Mouse (Mus musculus) frontal cortex, adult (tissue): ENCODE results near the gene Tpk1.
A peak's percentile ranks its signal among the peaks of the same experiment; 100 is the strongest.

Experiments used
- ATAC-seq: cut with Nextera tagmentation; 2 replicates; pipeline ENCODE4 v1.9.2; 2017; ENCODE audit warnings: mild to moderate bottlenecking, moderate library complexity, mixed read lengths; ENCODE audit not compliant: low TSS enrichment

Tpk1 gene

GRCm38 (mm10) chr6:43354562-43355241 lies 311.4 kb downstream of the Tpk1 start:
- ATAC-seq: peak; percentile 62; the same call in 1 of the 2 replicates

- ATAC-seq: no peak
Observed at GRCm38 (mm10) chr6:43353446-43353845, 312.6 kb downstream of the Tpk1 start.

- ATAC-seq: peak; percentile 51
Observed at GRCm38 (mm10) chr6:43349083-43349482, 317.0 kb downstream of the Tpk1 start.

GRCm38 (mm10) chr6:43347637-43348036 lies 318.4 kb downstream of the Tpk1 start:
- peak; percentile 76 for ATAC-seq

- ATAC-seq: no peak
Observed at GRCm38 (mm10) chr6:43343006-43343405, 323.1 kb downstream of the Tpk1 start.

GRCm38 (mm10) chr6:43342386-43342785 lies 323.7 kb downstream of the Tpk1 start:
- no peak for ATAC-seq

- no peak for ATAC-seq
Observed at GRCm38 (mm10) chr6:43338804-43339203, 327.3 kb downstream of the Tpk1 start.

- no peak for ATAC-seq
Observed at GRCm38 (mm10) chr6:43337491-43337961, 328.6 kb downstream of the Tpk1 start.

GRCm38 (mm10) chr6:43335619-43336234 lies 330.4 kb downstream of the Tpk1 start:
- peak; percentile 83 for ATAC-seq

- ATAC-seq: no peak
Observed at GRCm38 (mm10) chr6:43333479-43333878, 332.6 kb downstream of the Tpk1 start.

GRCm38 (mm10) chr6:43312961-43313656 lies 353.0 kb downstream of the Tpk1 start:
- peak; percentile 47; the same call in 1 of the 2 replicates for ATAC-seq

- no peak for ATAC-seq
Observed at GRCm38 (mm10) chr6:43312546-43312945, 353.5 kb downstream of the Tpk1 start.

- peak; percentile 44; the same call in 1 of the 2 replicates for ATAC-seq
Observed at GRCm38 (mm10) chr6:43310071-43310470, 356.0 kb downstream of the Tpk1 start.

- ATAC-seq: no peak
Observed at GRCm38 (mm10) chr6:43309454-43309853, 356.6 kb downstream of the Tpk1 start, which contains the start of gene Nobox. TSS of gene Nobox (minus strand) at chr6:43309554.

- ATAC-seq: peak; percentile 74
Observed at GRCm38 (mm10) chr6:43297508-43297850, 368.6 kb downstream of the Tpk1 start.

GRCm38 (mm10) chr6:43296798-43297507 lies 369.1 kb downstream of the Tpk1 start:
- ATAC-seq: peak; percentile 66

GRCm38 (mm10) chr6:43295908-43296307 lies 370.2 kb downstream of the Tpk1 start:
- peak; percentile 50 for ATAC-seq
